Mouse (Mus musculus) B cell, adult 62 days (primary cell): ENCODE data around the gene Gm9936. TPM values are rescaled to one million over a fixed set of nuclear protein-coding genes. Genes with fewer than 3 reads are reported as not detected.

Experiments used
- total RNA-seq: library from RNA; stranded (reverse); gene quantifications from 4 replicates; pipeline ENCODE4 v1.2.4, GENCODE M21; 2023

The Gm9936 gene
- not detected in 4 replicates for total RNA-seq

GRCm38 (mm10) chr5:114858582-114858981, at the start of gene Gm9936:
Gene Gm9936, minus strand, starts transcription at chr5:114858682.

DNA sequence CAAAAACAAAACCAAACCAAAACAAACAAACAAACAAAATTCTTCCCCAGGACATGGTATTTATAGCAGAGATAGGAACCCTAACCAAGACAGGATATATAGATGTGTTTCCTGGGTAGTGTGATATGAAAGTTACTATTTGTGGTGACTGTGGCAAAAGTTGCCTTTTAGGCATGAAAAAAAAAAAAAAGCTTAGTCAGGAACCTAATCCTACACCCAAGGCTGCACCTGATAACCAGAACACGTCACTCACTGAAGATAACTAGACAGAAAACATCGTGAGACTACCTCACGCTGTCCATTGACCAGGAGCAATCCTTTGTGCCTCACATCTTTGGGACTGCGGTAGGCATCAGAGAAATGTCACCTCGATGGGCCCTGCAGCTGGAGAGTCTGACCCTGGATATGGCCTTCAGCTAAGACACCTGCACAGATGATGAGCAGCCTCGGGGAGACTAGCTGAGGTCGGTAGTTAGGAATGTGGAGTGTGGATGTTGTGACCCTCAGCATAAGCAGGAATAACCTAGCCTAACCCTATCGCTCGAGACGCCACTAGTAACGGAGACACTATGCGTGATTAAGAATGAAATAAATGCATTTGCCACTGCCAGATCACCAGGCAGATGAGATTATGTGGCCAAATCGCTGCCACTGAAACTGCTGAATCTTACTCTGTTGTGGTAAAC, 38.3 kb upstream of the Gm9936 start, which contains the start of gene Oasl2:
Gene Oasl2 (plus strand): TSS at position 249 of the 686 bp plus-strand sequence.

DNA sequence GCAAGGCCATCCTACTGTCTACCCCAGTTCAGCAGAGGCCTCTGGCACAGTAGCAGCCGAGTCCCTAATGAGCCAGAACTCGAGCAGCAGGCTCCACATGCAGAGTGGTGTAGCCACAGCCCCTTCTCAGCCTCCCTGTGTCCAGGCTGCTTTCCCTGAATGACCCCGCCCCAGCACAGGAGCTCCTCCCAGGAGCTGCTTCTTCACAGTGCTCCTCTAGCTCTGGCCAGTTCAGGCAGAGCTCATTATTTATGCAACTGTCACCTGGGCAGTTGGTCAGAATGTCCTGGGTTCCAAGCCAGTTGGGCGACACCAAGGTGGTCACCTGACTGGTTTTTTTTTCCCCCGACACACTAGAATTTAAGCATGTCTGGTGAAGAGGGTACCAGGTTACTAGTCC, 5.1 kb downstream of the Gm9936 start, which contains the start of gene 4930519G04Rik:
Gene 4930519G04Rik (plus strand): TSS at position 301 of the 400 bp plus-strand sequence.

DNA sequence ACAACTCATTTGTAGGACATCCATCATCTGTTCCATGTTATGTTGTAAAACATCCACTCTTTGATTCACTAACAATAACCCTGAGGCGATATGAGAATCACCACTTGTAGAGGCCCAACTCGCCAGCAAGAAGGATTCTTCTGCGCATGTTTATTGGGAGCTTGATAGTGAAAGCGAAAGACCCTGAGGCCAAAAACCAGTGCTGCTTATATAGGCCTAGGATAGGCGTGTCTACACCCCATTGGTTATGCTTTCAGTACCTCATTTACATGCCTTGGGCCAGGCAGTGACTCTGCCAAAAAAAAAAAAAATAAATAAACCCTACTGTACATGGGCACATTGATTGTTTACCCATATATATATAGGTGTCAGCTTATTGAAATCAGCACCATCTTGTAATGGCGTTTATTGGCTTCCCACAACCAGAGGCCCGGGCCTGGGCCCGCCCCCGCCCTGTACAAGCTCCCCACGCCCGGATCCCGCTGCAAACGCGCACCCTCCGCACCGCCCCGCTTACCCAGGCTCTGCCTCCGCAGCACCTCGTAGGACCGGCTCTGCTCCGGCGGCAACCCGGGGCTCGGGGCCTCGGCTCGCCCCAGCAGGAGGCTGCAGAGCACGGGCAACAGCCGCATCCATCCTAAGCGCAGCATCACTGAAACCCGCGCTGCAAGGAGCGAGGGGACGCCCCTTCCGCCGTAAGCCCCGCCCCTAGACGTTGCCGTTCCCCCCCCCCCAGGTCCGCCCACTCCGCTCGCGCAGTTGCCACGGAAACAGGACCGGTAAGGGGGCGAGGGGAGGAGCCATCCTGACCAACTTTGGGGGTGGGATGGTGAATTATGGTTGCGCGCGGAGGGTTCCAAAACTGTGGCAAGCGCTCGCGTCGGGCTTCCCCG, 35.4 kb downstream of the Gm9936 start, which contains the start of gene 1500011B03Rik:
Gene 1500011B03Rik (minus strand): TSS at position 673 of the 893 bp plus-strand sequence.

Other genes starting within 250 kb of the Gm9936 start
- gene Trpv4, start 200.3 kb downstream of the Gm9936 start, total RNA-seq: 0.16 to 2.0 TPM (median 1.0 TPM) in 3 of 4 replicates, not detected in the other
- gene Gltp, start 167.7 kb downstream of the Gm9936 start, total RNA-seq: 50.0 to 57.6 TPM (median 53.1 TPM) in 4 replicates
- 19.2 to 25.2 TPM (median 22.4 TPM) in 4 replicates for gene Tchp, start 150.9 kb downstream of the Gm9936 start, total RNA-seq
- gene Ankrd13a, start 84.0 kb downstream of the Gm9936 start, total RNA-seq: 180 to 202 TPM (median 193 TPM) in 4 replicates
- 158 to 189 TPM (median 161 TPM) in 4 replicates for gene Git2, start 83.2 kb downstream of the Gm9936 start, total RNA-seq
- gene 1500011B03Rik, start 35.2 kb downstream of the Gm9936 start, total RNA-seq: 47.4 to 60.2 TPM (median 50.6 TPM) in 4 replicates
- not detected in 4 replicates for gene 4930519G04Rik, start 5.0 kb downstream of the Gm9936 start, total RNA-seq
- 2.0 to 4.6 TPM (median 3.9 TPM) in 4 replicates for gene Oasl2, start 38.3 kb upstream of the Gm9936 start, total RNA-seq
- 20.9 to 32.9 TPM (median 23.7 TPM) in 4 replicates for gene Oasl1, start 64.6 kb upstream of the Gm9936 start, total RNA-seq
- gene 2210016L21Rik, start 83.5 kb upstream of the Gm9936 start, total RNA-seq: 32.6 to 40.1 TPM (median 37.4 TPM) in 4 replicates
- gene Hnf1a, start 112.4 kb upstream of the Gm9936 start, total RNA-seq: not detected in 4 replicates
- 56.8 to 67.1 TPM (median 58.8 TPM) in 4 replicates for gene Sppl3, start 152.5 kb upstream of the Gm9936 start, total RNA-seq
- gene Gm10401, start 239.6 kb upstream of the Gm9936 start, total RNA-seq: not detected in 4 replicates